Mouse (Mus musculus): ENCODE data around the gene Rpia.

- TF ChIP-seq CTCF (IDR thresholded peaks at IDR 0.05; ENCODE audit: insufficient read depth, low read depth, low read length) (peak; percentile 33; the same call in 1 of the 2 replicates), POLR2A (IDR thresholded peaks at IDR 0.05; ENCODE audit: insufficient read depth, low read depth, low read length) (no peak)
Observed at GRCm38 (mm10) chr6:70811557-70812525, 19.8 kb upstream of the Rpia start.

All from olfactory bulb, adult 2 months (tissue).